Mouse (Mus musculus) retina, adult 2 months (tissue): Measurements from ENCODE around the gene Serpinb9d.
"Not testable (repeated sequence)": the region's sequence is repeated elsewhere in the genome, so short reads cannot be mapped to it uniquely, and the experiment has no call there.

Experiments
- DNase-seq: peaks from one replicate; pipeline ENCODE4 v3.0.0-alpha.2; 2012; ENCODE audit warnings: low read depth, low spot score

The Serpinb9d gene

GRCm38 (mm10) chr13:33192659-33193058 lies at the start of gene Serpinb9d:
Serpinb9d (plus strand) TSS chr13:33192959.
- no peak for DNase-seq

- DNase-seq = no peak
Observed at GRCm38 (mm10) chr13:33159642-33160041, 33.1 kb upstream of the Serpinb9d start, which contains the start of gene Serpinb9c. Serpinb9c (minus strand) TSS chr13:33159742.

GRCm38 (mm10) chr13:33190486-33190885 lies 2.3 kb upstream of the Serpinb9d start:
- DNase-seq = not testable (repeated sequence)

GRCm38 (mm10) chr13:33199740-33200139 lies 7.0 kb downstream of the Serpinb9d start:
- DNase-seq = no peak

- not testable (repeated sequence) for DNase-seq
Observed at GRCm38 (mm10) chr13:33249312-33249711, 56.6 kb downstream of the Serpinb9d start, which contains the start of gene Serpinb9e. Serpinb9e (plus strand) TSS chr13:33249612.
